Mouse (Mus musculus) liver, embryonic 12.5 days (tissue): ENCODE data around the gene Gm20721. TPM values are rescaled to one million over a fixed set of nuclear protein-coding genes. Genes with fewer than 3 reads are reported as not detected.
A peak's percentile ranks its signal among the peaks of the same experiment; 100 is the strongest.
"Not testable (repeated sequence)": the region's sequence is repeated elsewhere in the genome, so short reads cannot be mapped to it uniquely, and the experiment has no call there.

Experiments
- ATAC-seq: fragments of 200-750 bp; cut with Nextera tagmentation; 2 replicates; pipeline ENCODE4 v1.8.0; 2017; ENCODE audit warnings: moderate number of reproducible peaks, mild to moderate bottlenecking, moderate library complexity
- H3K27ac ChIP-seq: fragments of 300-500 bp; sonication (generic); 2 replicates; pipeline ENCODE4 v1.5.1; 2016; ENCODE audit warnings: mild to moderate bottlenecking
- H3K27me3 ChIP-seq: fragments of 300-500 bp; sonication (generic); replicated peaks from 2 replicates; pipeline ENCODE4 v1.6.1; 2016; ENCODE audit warnings: mild to moderate bottlenecking, moderate library complexity
- H3K36me3 ChIP-seq: fragments of 300-500 bp; sonication (generic); 2 replicates; pipeline ENCODE4 v1.6.1; 2016; ENCODE audit warnings: mild to moderate bottlenecking, moderate library complexity
- H3K4me1 ChIP-seq: fragments of 300-500 bp; sonication (generic); 2 replicates; pipeline ENCODE4 v1.6.1; 2016
- H3K4me2 ChIP-seq: fragments of 300-500 bp; sonication (generic); 2 replicates; pipeline ENCODE4 v1.6.1; 2016; ENCODE audit warnings: mild to moderate bottlenecking, moderate library complexity
- H3K4me3 ChIP-seq: fragments of 300-500 bp; sonication (generic); 2 replicates; pipeline ENCODE4 v1.5.1; 2016; ENCODE audit warnings: mild to moderate bottlenecking, moderate library complexity
- H3K9ac ChIP-seq: fragments of 300-500 bp; sonication (generic); 2 replicates; pipeline ENCODE4 v1.6.1; 2016; ENCODE audit warnings: mild to moderate bottlenecking, moderate library complexity
- H3K9me3 ChIP-seq: fragments of 300-500 bp; sonication (generic); replicated peaks from 2 replicates; pipeline ENCODE4 v1.6.1; 2016; ENCODE audit warnings: mild to moderate bottlenecking, moderate library complexity
- WGBS: fragments of 180-500 bp; shearing (Covaris S2); methylation state at CpG from one replicate; pipeline ENCODE4 v1.1.7; 2016; ENCODE audit not compliant: insufficient replicate concordance; 5-methylcytosine and 5-hydroxymethylcytosine counted together
- polyA plus RNA-seq: library from polyadenylated mRNA; unstranded; fragments of >200 nt; fragmentation: Nextera tagmentation; extraction: Ambion mirVana; gene quantifications from 2 replicates; pipeline ENCODE4 v1.2.1, GENCODE M21; 2016

The Gm20721 gene
- polyA plus RNA-seq, 1 experiment from 2014 or later, result 33.5 TPM

DNA sequence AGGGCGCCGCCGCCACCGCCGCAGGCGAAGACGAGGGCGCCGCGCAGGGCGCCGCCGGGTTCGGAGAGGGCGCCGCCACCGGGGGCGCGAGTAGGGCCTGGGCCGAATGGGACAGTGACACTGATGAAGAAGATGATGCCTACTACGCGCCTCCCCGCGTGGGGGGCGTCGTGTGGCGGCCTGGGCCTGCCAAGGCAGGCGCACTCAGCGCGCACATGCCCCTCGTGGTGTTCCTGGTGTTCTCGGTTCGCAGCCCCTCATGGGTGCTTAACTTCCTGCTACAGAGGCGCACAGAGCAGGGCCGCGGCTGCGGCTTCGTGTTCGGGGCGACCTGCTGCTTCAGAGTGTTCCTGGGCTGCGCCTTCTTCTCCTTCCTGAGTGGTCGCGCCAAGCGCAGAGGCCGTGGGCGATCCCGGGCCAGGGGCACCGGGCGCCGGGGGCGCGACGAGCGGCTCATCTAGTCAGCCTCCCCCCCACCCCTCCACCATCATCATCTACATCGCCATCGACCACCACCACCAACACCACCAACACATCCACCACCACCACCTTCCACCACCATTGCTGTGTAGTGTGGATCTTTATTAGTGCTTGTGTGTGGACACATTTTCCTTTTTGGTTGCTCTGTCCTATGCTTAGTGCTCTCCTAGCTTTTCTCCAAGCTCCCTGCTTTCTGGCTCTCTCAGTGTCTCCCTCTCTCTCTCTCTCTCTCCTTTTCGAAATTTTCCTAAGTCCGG is 17.4 kb downstream of the Gm20721 start:
- peak; percentile 4; the same call in 1 of the 2 replicates for ATAC-seq
- 0 out of 2 replicates have a peak, but pooled peaks cover 7% of the 10 kb centered on the region for H3K27me3 ChIP-seq
- peak overlapping the region; percentile 92 for H3K27ac ChIP-seq
- peaks cover 9% of the 10 kb centered on the region for H3K36me3 ChIP-seq
- 0 out of 2 replicates have a peak, but pooled peaks cover 12% of the 10 kb centered on the region for H3K9me3 ChIP-seq
- H3K4me1 ChIP-seq, result peaks cover 48% of the 10 kb centered on the region
- peak overlapping the region; percentile 100 for H3K4me2 ChIP-seq
- peak overlapping the region; percentile 98 for H3K9ac ChIP-seq
- H3K4me3 ChIP-seq, result peak overlapping the region; percentile 97
- WGBS, result 21% methylated on average over 58 of the region's 58 CpGs

DNA sequence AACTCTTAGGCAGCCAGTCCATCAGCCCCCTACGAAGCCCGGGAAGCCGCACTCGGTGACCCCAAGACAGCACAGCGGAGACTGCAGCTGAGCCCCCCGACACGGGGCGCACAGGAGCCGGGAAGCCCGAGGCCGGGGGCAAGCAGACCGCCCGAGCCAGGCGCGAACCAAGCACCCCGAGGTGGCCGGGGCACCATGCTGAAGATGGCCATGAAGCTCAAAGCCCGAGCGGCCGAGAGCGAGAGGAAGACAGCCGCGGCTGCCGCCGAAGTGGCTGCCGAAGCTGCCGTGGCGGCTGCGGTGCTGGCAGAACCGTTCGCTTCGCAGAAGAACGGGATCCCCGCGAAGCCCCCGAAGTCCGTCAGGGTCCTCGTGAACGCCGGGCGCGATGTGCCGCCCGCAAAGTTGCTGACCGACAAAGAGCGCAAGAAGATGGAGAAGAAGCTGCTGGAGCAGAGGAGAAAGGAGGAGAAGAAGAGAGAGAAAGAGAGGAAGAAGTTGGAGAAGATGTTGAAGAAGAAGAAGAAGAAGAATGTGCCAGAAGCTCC is 18.1 kb downstream of the Gm20721 start:
- Histone ChIP-seq H3K36me3 (0 out of 2 replicates have a peak, but pooled peaks cover 3% of the 10 kb centered on the region), H3K9me3 (0 out of 2 replicates have a peak, but pooled peaks cover 12% of the 10 kb centered on the region), H3K9ac (peak overlapping the region; percentile 98), H3K27me3 (0 out of 2 replicates have a peak, but pooled peaks cover 7% of the 10 kb centered on the region), H3K4me1 (peaks cover 42% of the 10 kb centered on the region), H3K4me2 (peak overlapping the region; percentile 100), H3K4me3 (peak overlapping the region; percentile 97), H3K27ac (peak overlapping the region; percentile 92)
- no peak for ATAC-seq
- WGBS, result 40% methylated on average over 46 of the region's 46 CpGs

DNA sequence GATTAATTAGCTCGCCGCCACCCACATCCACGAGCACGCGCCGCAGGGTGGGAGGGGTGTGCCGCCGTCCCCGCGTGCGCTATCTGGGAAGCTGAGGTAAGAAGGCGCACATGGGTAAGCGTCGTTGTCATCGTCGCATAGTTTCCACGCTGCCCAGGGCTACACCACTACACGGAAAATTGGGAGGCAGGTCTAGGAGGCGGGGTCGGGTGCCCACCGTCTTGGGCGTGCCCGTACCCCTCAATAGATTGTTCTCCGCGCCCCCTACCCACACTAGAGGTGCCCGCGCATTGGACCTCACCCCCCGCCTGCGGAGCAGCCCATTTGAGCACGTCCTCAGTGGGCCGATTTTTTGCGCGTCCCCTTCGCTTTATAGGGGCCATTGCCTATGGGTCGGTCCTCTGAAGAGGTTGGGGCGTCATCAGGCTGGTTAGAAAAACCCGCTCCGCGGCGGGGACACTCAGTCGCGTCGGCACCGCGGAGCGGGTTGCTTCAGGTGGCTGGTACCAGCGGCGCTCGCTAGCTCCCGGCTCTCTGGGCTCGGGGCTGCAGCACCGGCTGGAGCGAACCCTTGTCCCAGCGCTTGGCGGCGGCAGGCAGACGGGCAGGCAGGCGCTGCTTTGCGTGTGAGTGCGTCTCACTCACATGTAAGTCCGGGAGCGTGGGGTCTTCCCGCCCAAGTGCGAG is 19.1 kb downstream of the Gm20721 start:
- WGBS, result 52% methylated on average over 64 of the region's 64 CpGs

DNA sequence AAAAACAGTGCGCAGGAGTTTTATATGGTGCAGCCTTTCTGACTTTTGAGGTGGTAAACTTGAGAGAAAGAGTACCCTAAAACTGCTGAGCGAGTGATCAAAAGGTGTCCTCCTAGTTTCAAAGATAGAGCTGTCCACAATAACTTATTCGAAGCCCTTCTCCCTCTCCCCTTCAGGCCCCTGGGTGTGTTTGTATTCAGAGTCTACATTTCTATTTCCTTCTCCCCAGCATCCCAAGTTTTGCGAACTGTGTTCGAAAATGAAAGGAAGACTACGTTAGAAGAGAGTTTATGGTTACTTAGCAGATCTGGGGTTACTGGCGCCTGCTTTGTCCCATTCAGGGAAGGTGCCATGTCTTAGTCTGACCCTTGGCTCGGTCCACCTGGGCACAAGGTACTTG is 20.0 kb downstream of the Gm20721 start:
- Histone ChIP-seq H3K27ac (no peak overlapping the region), H3K4me3 (peak overlapping the region; percentile 97), H3K36me3 (peaks cover 4% of the 10 kb centered on the region; the same call in 1 of the 2 replicates), H3K9me3 (0 out of 2 replicates have a peak, but pooled peaks cover 12% of the 10 kb centered on the region), H3K9ac (peak overlapping the region; percentile 98), H3K27me3 (0 out of 2 replicates have a peak, but pooled peaks cover 7% of the 10 kb centered on the region), H3K4me2 (peak overlapping the region; percentile 100), H3K4me1 (peaks cover 22% of the 10 kb centered on the region)
- 59% methylated on average over 8 of the region's 8 CpGs for WGBS
- no peak for ATAC-seq

More for the DNA sequence above, 19.1 kb downstream of the Gm20721 start:
- peaks cover 32% of the 10 kb centered on the region for H3K4me1 ChIP-seq
- peak; percentile 68 for ATAC-seq
- H3K27me3 ChIP-seq, result 0 out of 2 replicates have a peak, but pooled peaks cover 7% of the 10 kb centered on the region
- H3K9ac ChIP-seq, result peak overlapping the region; percentile 98
- H3K36me3 ChIP-seq, result peaks cover 7% of the 10 kb centered on the region; the same call in 1 of the 2 replicates
- peak overlapping the region; percentile 97 for H3K4me3 ChIP-seq
- H3K4me2 ChIP-seq, result peak overlapping the region; percentile 100
- H3K9me3 ChIP-seq, result 0 out of 2 replicates have a peak, but pooled peaks cover 12% of the 10 kb centered on the region
- H3K27ac ChIP-seq, result peak overlapping the region; percentile 92

DNA sequence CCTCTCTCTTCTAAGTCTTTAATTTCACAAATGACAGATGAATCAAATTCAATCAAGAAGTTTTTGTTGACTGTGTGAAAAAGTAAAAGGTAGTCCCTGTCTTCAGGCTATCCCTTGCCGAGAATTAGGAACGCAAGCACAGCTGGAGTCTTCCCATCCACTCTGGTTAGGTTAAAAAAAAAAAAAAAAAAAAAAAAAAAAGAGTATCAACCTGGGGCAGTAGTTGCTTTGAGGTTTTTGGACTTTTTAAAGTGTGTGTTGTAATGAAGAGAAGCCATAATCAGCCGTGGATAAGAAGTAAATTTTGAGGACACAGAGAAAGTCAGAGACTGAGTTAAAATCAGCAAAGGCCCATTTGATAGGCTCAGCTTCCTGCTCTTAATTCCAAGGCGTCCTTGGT is 20.5 kb downstream of the Gm20721 start:
- Histone ChIP-seq H3K27ac (no peak overlapping the region), H3K4me2 (peak overlapping the region; percentile 100), H3K27me3 (0 out of 2 replicates have a peak, but pooled peaks cover 7% of the 10 kb centered on the region), H3K36me3 (peaks cover 4% of the 10 kb centered on the region; the same call in 1 of the 2 replicates), H3K4me3 (peak overlapping the region; percentile 97), H3K9me3 (0 out of 2 replicates have a peak, but pooled peaks cover 12% of the 10 kb centered on the region), H3K4me1 (peaks cover 18% of the 10 kb centered on the region), H3K9ac (no peak overlapping the region)
- WGBS, result 66% methylated on average over 4 of the region's 4 CpGs
- no peak for ATAC-seq

DNA sequence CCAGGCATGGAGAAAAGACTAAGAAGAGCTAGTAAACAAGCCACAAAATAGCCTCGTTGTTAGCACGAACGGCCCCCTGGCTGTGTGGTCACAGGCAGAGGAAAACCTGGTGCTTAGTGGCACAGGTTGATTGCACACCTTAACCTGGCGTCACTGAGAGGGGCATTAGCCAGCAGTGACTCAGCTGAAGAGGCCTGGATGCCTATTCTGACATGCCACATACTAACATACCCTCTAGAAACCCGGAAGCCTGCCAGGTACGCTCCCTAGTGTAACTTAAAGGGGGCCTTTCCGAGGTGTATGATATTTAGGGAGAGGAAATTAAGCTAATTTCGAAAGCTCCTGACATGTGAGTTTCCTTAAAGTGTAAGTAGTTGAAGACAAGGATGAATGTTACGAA is 29.9 kb downstream of the Gm20721 start:
- Histone ChIP-seq H3K4me2 (no peak overlapping the region), H3K9me3 (no peaks in the 10 kb centered on the region), H3K9ac (no peak overlapping the region), H3K36me3 (no peaks in the 10 kb centered on the region), H3K27ac (no peak overlapping the region), H3K4me3 (no peak overlapping the region), H3K27me3 (no peaks in the 10 kb centered on the region), H3K4me1 (peaks cover 6% of the 10 kb centered on the region; the same call in 1 of the 2 replicates)
- ATAC-seq, result no peak
- WGBS, result 77% methylated on average over 9 of the region's 9 CpGs

DNA sequence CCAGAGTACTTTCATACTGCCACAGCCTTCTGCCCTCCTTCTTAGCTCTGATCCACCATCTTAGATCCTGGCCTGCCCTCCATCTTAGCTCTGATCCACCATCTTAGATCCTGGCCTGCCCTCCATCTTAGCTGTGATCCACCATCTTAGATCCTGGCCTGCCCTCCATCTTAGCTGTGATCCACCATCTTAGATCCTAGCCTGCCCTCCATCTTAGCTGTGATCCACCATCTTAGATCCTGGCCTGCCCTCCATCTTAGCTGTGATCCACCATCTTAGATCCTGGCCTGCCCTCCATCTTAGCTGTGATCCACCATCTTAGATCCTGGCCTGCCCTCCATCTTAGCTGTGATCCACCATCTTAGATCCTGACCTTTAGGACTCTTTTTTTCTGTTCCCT is 31.1 kb downstream of the Gm20721 start:
- ATAC-seq, H3K4me3 ChIP-seq: not testable (repeated sequence)

DNA sequence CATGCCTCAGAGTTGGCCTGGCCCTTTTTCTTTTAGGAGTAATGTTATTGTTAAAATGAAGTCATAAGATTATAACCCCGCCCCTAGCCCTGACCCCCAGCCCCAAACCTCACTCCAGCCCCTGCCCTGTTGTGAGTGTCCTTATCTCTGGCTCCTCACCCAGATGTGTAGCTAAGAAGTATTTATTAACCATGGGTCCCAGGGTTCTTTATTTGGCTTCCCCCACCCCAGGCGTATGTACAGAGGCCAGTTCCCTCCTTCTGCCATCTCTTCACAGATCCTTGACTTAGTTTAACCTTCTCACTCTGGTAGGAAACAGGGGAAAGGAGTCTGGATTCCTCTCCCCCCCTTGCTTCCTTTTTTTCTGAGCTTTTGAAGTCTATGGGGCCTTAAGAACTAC is 33.9 kb downstream of the Gm20721 start:
- Histone ChIP-seq H3K4me2 (no peak overlapping the region), H3K4me3 (no peak overlapping the region), H3K27ac (no peak overlapping the region), H3K9ac (no peak overlapping the region), H3K36me3 (no peaks in the 10 kb centered on the region), H3K9me3 (no peaks in the 10 kb centered on the region), H3K4me1 (peaks cover 11% of the 10 kb centered on the region; the same call in 1 of the 2 replicates), H3K27me3 (peaks cover 3% of the 10 kb centered on the region; the same call in 1 of the 2 replicates)
- no peak for ATAC-seq
- 78% methylated on average over 2 of the region's 2 CpGs for WGBS

More for the DNA sequence above, 31.1 kb downstream of the Gm20721 start:
- H3K27me3 ChIP-seq, H3K9me3 ChIP-seq, H3K36me3 ChIP-seq, H3K4me2 ChIP-seq, H3K27ac ChIP-seq, H3K9ac ChIP-seq: not testable (repeated sequence)
- peaks cover 11% of the 10 kb centered on the region; the same call in 1 of the 2 replicates for H3K4me1 ChIP-seq

DNA sequence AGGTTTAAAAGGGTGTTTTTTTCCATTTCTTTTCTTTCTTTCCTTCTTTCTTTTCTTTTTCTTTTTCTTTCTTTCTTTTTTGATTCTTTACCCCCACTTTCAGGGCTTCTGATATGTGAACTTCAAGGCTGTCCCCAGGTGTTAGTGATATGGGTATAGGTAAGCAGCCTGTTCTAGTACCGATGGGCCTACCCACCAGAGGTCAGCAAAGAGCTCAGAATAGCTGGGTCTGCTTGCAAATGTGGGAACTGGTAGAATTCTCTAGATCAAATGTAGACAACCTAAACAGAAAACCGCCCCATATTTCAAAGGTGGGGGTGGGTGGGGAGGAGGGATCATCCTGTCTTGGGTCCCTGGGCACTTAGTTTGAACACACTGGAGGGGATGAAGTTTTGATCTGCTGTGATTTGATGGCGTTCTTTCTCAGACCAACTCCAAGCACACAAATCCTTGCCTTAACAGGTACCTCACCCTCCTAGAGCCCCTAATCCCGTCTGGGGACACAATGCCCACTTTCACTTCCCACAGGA is 34.3 kb downstream of the Gm20721 start:
- Histone ChIP-seq H3K4me3 (no peak overlapping the region), H3K9ac (no peak overlapping the region), H3K4me2 (no peak overlapping the region), H3K4me1 (peaks cover 11% of the 10 kb centered on the region; the same call in 1 of the 2 replicates), H3K9me3 (no peaks in the 10 kb centered on the region), H3K27me3 (peaks cover 3% of the 10 kb centered on the region; the same call in 1 of the 2 replicates), H3K27ac (no peak overlapping the region), H3K36me3 (no peaks in the 10 kb centered on the region)
- 39% methylated on average over 4 of the region's 4 CpGs for WGBS
- ATAC-seq, result peak; percentile 70

DNA sequence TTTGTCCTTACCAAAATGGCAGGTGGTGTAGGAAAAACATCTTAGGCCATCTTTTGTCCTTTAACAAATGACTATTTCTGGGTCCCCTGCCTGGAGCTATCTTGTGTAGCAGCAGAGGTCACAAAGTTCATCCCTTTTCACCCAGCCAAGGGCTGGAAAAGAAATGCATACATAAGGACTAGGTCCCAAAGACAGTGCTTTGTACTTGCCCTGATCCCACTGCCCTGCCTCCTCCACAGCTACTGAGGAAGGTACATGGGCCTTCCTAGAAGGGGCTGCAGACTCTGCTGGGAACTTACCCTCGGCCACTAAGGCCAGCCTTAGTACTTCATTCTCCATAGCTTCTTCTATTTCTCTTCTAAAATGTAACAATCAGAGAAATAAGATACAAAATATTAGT is 34.9 kb downstream of the Gm20721 start:
- ATAC-seq, result no peak
- whole genome bisulfite sequencing, result 66% methylated on average over 1 of the region's 1 CpGs
- H3K9ac ChIP-seq, result no peak overlapping the region
- H3K36me3 ChIP-seq, result no peaks in the 10 kb centered on the region
- peaks cover 7% of the 10 kb centered on the region; the same call in 1 of the 2 replicates for H3K27me3 ChIP-seq
- H3K4me3 ChIP-seq, result no peak overlapping the region
- no peak overlapping the region for H3K27ac ChIP-seq
- peaks cover 11% of the 10 kb centered on the region; the same call in 1 of the 2 replicates for H3K4me1 ChIP-seq
- H3K4me2 ChIP-seq, result no peak overlapping the region
- no peaks in the 10 kb centered on the region for H3K9me3 ChIP-seq

DNA sequence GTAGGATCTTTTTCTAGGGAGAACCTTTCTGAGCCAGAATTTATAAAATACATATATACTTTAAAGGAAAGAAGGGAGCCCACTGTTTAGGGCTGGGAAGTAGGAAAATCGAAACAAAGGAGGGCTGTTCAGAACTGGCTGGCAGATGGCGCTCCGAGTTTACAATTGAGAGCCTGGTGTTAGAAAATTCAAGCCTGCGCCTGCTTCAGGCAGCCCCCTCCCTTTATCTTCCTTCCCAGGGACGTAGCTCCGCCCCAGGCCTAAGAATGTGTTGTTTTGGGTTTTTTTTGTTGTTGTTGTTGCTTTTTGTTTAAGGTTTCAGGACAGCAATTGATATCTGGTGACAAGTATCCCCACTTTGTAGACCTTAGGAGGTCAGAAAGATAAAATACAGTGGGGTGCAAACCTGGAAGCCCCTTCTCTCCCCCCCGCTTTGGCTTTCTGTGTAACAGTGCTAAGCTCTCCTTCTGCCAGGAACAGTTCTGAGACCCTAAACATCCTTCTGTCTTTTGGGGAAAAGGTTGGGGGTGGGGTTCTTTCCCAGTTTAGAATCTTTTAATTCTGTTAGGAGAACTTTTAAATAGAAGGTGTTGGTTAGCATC is 35.5 kb downstream of the Gm20721 start:
- H3K4me1 ChIP-seq, result peaks cover 11% of the 10 kb centered on the region; the same call in 1 of the 2 replicates
- no peak overlapping the region for H3K9ac ChIP-seq
- ATAC-seq, result peak; percentile 30; the same call in 1 of the 2 replicates
- H3K9me3 ChIP-seq, result no peaks in the 10 kb centered on the region
- H3K4me3 ChIP-seq, result no peak overlapping the region
- no peaks in the 10 kb centered on the region for H3K36me3 ChIP-seq
- peaks cover 7% of the 10 kb centered on the region; the same call in 1 of the 2 replicates for H3K27me3 ChIP-seq
- no peak overlapping the region for H3K27ac ChIP-seq
- 12% methylated on average over 7 of the region's 7 CpGs for WGBS
- H3K4me2 ChIP-seq, result no peak overlapping the region
